Mouse (Mus musculus): ENCODE data around the gene Gm20388. TPM values are rescaled to one million over a fixed set of nuclear protein-coding genes. Genes with fewer than 3 reads are reported as not detected.
A peak's percentile ranks its signal among the peaks of the same experiment; 100 is the strongest.

The Gm20388 gene
- total RNA-seq, 2 experiments from 2014 or later, result 18.6 TPM; not detected in 1

DNA sequence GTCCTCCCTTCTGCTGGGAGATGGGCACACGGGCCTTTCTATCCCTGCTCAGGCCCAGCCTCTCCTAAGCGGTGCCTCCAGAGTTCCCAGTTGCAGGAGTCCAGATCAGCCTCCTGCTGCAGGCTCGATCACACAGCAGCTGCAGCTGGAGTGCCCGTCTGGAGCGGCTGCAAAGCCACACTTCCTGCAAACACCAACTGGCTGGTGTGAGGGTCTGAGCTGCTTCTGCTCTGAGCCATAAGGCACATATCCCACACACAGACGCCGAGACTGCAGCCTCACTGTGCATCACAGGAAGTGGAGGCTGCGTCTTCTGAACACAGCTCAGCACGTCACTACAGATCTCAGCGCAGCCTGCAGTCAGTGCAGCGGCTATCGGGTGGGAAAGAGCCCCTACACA is 2756.2 kb downstream of the Gm20388 start:
- intact Hi-C loops (cut with DNase I), result no loop called here
- DNase-seq (ENCODE audit: low spot score in 2 of 2), result peak; percentile 52 to 90

DNA sequence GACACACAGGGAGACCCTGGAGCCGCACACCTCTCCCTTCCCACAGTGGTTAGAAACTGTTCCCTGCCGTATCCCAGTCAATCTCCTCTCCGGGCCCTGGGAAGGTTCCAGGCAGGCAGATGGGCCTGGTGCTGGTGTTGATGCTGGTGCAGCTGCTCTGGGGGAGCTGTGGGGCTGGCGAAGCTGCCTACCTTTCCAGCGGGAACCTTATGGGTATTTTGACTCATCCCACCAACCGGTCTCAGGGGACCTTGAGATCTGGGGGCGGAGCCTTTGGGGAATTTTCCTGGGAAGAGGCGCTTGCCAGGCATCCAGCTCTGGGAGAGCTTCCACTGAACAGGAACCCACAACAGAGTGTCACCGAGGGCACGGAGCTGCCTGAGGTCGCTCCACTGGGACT is 2757.2 kb downstream of the Gm20388 start:
- intact Hi-C loops (cut with DNase I), result loop anchor here (2.0 kb wide), 1 partner anchor 27 kb away; no protein-coding TSS in a partner anchor
- DNase-seq (ENCODE audit: low spot score in 2 of 2), result peak; percentile 47 to 91

DNA sequence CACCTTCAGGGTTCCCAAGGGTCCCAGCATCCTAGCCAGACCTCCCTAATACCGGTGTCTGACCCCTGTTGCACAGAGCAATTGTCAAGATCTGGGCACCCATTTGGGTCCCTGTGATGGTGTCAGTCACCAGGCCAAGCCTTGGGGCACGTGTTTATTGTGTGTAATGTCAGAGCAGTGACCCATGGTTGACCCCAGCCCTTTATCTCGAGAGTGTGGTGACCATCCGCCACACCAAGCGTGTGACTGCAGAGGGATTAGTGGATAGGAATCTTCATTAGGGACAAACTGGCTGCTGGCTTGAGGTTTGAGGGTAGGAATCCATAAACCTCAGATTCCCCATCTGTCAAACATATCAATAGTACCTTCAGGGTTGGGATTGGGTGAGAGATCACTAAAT is 2758.7 kb downstream of the Gm20388 start:
- no peak for DNase-seq (ENCODE audit: low spot score in 2 of 2)
- intact Hi-C loops (cut with DNase I), result loop anchor here (2.0 kb wide), 1 partner anchor 29 kb away; no protein-coding TSS in a partner anchor

DNA sequence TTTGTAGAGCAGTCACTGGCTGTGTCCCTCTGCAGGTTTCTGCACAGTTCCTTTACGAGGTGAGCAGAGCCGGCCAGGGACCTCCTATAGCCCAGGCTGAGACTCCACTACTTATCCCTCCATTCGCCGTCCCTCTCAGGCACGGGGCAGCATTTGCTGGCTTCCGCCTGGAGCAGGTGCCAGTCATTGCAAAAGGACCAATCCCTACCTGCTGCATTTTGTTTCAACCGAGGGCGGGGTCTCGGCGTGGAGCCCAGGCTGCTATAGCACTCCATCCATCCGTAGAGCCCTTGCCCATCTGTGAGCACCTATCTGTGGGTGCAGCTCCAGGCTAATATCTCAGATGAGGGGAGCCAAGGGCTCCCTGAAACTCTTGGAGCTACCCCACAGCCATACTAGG is 2759.4 kb downstream of the Gm20388 start:
- DNase-seq (ENCODE audit: low spot score in 2 of 2), result no peak
- intact Hi-C loops (cut with DNase I), result no loop called here

DNA sequence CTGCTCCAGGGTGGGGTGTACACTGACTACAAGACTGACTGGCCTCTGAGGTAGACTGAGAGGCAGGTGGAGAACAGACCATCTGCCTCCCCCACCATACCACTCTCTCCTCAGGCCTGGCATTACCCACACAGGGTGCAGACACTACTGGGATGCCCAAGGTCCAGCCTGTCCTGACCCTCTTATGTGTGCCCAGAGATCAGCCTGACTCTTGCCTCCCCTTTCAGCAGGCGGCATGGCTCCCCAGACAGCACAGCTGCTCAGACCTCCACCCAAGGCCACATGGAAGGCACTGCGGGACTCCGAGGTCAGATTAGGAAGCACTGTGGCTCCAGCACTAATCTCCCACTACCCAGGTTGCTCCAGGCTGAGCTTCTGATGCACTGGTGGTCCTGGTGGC is 2760.1 kb downstream of the Gm20388 start:
- intact Hi-C loops (cut with DNase I), result no loop called here
- DNase-seq (ENCODE audit: low spot score in 2 of 2), result no peak

DNA sequence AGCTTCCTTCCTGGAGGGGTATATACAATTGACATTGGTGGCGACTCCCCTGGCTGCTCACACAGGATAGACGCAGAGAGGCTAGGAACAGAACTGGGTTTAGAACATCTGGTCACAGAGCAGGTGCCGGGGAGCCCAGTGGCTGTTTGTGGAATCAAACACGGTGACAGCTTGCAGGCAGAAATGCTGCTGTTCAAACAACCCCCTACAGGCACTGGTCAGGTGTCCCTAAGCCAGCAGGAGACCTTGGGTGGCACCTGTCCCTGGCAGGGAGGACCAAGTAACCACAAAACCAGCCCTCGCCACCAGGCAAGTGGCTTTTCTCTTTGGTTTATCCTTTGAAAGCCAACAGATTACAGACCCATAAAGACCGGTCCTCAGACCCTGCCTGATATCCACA is 2761.3 kb downstream of the Gm20388 start:
- intact Hi-C loops (cut with DNase I), result no loop called here
- no peak for DNase-seq (ENCODE audit: low spot score in 2 of 2)

DNA sequence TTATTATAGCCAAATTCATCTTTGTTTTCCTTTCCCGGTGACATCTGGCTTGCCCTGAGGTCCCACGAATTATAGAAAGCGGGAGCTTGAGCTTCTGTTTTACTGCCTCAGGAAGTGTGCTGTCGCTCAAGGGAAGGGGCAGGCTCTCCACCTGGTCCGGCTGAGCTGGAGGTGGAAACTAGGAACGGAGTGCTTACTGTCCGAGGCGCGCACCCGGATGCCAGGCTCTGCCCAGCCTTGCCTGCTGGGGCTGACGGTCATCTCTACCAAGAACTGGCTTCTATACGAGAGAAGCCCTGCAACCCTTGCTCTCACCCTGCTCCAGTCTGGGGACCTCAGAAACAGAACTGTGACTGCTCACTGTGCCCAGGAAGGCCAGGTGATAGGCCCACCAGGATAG is 2763.3 kb downstream of the Gm20388 start:
- DNase-seq (ENCODE audit: low spot score in 2 of 2), result no peak
- intact Hi-C loops (cut with DNase I), result no loop called here

DNA sequence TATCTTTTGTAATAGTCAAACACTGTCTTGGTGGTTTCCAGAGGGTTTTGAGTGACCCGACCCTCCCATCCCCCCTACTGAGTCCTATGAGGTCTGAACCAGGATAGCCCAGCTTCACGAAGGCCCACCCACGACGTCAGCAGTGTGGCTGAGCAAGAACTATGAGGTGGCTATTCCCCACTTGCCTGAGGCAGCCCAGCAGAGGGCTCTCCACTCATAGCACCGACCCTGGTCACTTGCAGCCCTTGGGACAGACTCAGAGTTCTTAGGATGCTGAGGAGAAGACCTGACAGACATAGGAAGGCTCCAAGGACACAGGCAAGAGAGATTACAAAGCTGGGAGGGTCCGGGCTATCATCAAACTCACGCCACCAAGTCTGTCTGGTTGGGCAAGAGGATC is 2764.4 kb downstream of the Gm20388 start:
- intact Hi-C loops (cut with DNase I), result no loop called here
- peak in 1 of 2 experiments; percentile 21 for DNase-seq (ENCODE audit: low spot score in 2 of 2)

DNA sequence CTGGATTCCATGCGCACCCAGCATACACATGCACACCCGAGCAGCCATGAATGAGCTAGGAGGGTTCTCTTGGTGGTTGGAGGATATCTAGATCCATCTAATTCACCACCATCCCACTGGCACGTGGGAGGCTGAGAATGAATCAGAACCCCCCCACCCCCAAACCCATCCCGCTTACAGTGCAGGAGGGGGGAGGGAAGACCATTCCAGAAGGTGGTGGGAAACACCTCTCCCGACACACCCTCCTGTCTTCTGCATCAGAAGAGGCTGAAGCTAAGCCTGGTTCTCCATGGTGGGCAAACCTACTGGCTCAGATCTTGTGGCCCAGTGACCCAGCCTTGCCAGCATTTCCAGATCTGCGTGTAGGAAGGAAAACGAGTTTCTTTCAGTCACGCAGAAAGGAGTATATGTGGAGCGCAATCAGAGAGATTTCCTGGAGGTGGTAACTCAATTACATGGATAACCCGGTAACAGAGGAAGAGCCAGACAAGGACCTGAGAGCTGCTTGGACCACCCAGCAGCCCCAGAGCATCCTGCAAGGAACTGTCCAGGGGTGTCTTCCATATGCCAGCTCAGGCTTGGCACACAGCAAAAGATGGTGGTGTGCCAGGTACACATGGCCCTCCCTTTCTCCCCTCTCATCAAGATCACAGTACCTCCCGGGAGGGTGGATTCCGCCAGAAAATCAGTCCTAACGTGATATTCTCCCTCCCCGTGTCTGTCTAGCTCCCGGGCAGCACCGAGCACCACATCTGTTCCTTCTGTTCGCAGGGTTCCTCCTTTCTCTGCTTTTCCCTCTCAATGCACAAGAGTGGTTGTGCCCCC is 2765.2 kb downstream of the Gm20388 start:
- intact Hi-C loops (cut with DNase I), result loop anchor here (2.0 kb wide), 1 partner anchor 75 kb away; no protein-coding TSS in a partner anchor
- DNase-seq (ENCODE audit: low spot score in 2 of 2), result peak in 1 of 2 experiments; percentile 67

DNA sequence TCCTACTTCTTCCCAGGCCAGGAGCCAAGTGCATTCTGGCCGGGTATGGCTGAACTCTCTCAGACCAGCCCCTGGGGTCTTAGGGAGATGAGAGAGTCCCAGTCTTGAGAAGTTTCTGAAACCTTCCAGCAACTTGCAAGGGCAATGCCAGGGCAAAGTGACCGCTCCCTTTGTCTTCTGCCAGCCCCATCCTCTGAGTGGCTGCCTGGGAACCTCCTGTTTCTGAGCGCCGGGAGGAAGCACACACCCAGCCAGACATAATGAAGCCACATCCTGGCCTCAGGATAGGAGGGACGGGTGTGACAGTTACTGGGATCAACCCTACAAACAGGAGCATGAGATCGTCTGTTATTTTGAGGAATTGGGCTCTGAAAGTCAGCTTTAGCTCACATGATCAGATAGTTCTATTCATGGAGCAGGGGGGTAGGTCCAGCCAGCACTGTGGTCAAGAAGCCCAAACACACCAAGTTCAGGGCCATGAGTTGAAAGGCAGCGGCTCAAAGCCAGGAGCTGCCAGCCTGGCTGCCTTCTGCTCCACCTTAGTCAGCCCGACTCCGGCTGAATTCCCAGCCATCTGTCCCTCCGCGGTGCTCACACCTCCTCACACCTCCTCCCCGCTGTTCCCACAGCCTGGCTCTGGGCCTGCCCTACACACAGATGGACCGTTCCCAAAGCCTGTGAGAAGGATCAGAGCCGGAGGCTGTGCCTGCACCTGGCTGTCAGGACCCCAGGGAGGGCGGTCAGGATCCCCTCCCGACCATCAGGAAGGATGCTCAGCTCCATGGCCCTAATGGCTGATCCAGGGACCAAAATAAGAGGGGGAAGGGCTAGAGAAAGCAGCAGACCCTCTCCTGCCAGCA is 2766.2 kb downstream of the Gm20388 start:
- intact Hi-C loops (cut with DNase I), result loop anchor here (1.0 to 2.0 kb wide), 2 partner anchors 36 to 74 kb away; no protein-coding TSS in a partner anchor
- peak; percentile 76 to 91 for DNase-seq (ENCODE audit: low spot score in 2 of 2)

DNA sequence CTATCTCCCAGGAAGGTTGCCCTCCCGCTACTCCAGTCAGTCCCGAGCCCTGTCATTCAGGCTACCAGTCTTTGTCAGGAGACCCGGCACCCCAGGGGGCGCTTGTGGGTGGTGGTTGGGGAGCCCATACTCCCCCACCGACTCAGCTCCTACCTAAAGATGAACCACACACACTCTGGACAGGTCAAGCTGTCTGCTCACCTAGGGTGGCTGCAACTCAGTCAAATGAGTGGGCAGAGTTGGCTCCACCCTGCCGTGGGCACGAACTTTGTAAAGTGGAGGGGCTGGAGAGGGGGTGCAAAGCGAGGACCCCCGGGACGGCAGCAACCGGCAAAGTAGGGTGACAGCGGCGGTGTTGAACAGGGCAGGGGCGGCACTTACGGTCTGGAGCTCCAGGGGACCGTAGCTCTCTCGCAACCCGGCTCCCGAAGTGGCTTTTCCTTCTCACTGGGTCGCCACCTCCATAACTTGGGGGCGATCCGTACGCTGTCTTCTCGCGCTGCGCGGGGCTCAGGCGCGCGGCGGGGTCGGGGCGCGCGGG is 2766.9 kb downstream of the Gm20388 start:
- DNase-seq (ENCODE audit: low spot score in 2 of 2), result peak; percentile 18 to 42
- intact Hi-C loops (cut with DNase I), result loop anchor here (1.0 to 2.0 kb wide), 4 partner anchors 36 to 153 kb away; no protein-coding TSS in a partner anchor

DNA sequence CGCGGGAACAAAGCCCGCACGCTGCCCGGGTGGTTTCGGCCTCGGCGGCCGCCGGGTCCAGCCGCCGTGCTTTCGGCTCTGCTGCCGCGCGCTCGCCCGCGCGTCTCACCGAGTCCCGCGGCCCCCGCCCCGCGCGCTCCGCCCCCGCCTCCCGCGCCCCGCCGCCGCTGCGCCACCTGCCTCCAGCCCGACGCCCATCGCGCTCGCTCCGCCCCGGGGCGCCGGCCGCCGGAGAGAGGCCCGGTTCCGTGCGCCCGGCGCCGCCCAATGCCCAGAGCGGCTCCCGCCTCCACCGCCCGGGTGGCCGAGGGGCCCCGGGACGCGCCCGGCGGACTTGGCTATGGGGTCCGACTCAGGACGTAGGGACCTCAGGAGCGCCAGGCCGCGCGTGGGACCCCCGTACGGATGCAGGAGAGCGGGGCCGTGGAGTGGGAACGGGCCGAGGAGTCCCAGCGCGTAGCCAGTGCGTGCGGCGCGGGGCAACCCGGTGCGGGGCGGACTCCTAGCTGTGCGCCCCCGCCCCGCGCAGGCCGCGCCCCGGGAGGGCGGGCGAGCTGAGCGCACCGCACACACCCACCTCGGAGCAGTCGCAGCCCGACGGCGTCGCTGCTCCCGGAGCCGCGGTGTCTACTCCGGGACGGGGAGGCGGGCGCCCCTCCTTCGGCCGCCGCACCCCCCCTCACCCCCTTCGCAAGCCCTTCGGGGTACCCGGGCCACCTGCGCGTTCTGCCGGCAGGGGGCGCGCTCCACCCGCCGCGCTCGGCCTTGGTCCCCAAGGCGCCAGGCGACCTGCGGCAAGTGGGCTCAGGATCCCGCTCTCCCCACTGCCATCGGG is 2767.6 kb downstream of the Gm20388 start:
- intact Hi-C loops (cut with DNase I), result loop anchor here (1.0 to 2.0 kb wide), 2 partner anchors 91 to 152 kb away; no protein-coding TSS in a partner anchor
- peak; percentile 29 to 82 for DNase-seq (ENCODE audit: low spot score in 2 of 2)

DNA sequence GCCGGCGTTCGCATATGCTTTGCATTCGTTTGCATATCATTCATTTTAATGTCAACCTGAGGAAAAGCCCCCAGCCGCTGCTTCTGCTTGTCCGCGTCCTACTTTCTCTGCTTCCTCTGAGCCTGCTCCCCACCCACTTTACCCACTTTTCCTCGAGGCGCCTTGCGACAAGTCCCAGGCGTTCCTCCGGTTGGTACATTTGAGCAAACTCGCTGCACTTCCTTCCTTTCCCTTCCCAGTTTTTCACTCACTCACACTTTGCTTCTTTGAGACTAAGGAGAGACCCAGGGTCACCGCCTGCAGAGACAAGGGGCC is 2768.2 kb downstream of the Gm20388 start:
- peak in 1 of 2 experiments; percentile 77 for DNase-seq (ENCODE audit: low spot score in 2 of 2)
- intact Hi-C loops (cut with DNase I), result loop anchor here (1.0 to 2.0 kb wide), 2 partner anchors 90 to 151 kb away; no protein-coding TSS in a partner anchor

DNA sequence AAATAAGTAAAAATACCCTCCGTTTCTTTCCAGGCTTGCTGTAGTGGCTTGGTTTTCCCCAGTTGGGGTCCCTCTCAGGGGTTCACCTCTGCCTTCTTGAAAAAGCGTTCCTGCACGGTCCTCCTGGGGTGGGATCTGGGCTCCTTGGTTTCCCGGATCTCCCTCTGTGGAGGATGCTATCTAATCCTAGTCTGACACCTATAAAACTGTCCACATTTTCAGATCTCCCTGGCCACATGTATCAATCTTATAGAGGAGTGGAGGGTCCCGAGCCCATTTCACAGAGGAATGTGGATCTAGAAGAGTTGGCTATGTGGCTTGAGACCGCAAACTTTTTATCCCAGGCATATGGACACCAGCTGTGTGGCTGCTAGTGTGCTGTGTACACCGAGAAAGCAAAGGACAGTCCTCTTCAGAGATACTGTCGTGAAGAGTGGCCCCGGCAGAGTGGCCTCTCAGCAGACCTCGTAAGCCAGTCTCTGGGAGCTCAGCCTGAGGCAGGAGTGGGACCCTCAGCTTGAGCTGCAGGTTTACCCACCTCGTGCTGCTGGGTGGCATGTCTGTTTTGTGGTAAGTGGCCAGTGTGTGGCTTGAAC is 2768.8 kb downstream of the Gm20388 start:
- intact Hi-C loops (cut with DNase I), result loop anchor here (2.0 kb wide), 1 partner anchor 89 kb away; no protein-coding TSS in a partner anchor
- DNase-seq (ENCODE audit: low spot score in 2 of 2), result no peak

DNA sequence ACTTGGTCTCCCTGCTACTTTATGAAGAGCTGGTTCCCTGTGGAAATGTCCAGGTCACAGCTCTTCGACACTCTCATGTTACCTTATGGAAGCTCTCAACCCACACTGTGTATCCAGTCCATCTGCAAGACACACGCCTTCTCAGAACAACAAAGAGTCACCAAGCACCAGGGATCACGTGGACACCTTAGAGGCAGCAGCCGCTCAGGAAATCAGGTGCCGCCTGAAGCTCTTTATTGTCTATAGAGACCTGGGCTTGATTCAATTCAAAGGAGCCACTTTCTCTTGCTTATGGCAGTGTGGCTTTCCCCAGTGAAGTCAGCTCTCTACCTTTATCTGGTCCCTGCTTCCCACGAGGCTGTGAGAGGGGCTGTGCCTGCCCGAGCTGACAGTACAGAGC is 2769.5 kb downstream of the Gm20388 start:
- intact Hi-C loops (cut with DNase I), result no loop called here
- no peak for DNase-seq (ENCODE audit: low spot score in 2 of 2)

DNA sequence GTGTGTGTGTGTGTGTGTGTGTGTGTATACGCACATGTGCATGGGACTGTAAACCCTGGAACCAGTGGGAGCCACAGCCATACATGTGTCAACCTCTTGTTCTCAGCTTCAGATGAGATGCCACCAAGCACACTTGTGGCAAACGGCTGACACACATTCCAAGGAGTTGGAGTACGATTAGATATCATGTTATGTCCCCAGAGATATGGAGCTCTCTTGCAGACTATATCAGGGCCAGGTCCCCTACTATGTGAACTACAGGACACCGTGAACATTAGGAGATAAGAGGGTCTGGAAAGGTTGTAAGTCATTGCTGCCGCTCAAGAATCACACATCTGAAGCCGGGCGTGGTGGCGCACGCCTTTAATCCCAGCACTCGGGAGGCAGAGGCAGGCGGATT is 2772.2 kb downstream of the Gm20388 start:
- no peak for DNase-seq (ENCODE audit: low spot score in 2 of 2)
- intact Hi-C loops (cut with DNase I), result no loop called here

DNA sequence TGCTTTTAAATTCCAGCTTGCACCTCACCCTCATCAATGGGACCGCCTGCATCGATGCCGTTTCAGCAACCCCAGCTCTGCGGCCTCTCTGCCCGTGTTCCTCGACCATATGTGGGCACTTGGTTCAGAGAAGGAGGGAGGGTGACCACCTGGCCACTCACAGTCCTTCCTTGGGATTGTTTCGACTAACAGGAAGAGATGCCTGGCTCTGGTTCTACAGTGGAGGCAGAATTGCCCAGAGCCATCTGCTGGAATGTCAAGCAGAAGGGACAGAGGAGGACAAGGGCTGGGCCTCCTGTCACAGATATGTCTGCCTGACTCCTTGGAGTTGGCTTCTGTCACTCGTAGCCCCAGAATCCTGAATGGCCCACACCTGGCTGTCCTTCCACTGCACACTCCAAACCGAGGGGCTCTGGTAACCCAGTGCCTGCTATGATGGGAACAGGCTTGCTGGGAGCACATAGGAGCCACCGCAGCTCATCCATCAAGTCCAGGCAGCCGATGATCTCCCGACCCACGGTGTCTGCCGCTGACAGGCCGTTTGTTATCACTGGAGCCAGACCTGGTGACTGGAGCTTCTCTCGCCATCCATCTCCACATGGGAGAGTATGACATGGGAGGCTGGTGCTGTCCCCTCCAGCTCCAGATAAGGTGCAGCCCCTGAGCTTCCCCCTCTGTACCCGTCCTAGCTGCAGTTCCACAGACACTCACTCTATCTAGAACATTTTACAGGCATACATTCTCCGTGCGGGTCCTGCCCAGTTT is 2774.6 kb downstream of the Gm20388 start:
- DNase-seq (ENCODE audit: low spot score in 2 of 2), result no peak
- intact Hi-C loops (cut with DNase I), result no loop called here

DNA sequence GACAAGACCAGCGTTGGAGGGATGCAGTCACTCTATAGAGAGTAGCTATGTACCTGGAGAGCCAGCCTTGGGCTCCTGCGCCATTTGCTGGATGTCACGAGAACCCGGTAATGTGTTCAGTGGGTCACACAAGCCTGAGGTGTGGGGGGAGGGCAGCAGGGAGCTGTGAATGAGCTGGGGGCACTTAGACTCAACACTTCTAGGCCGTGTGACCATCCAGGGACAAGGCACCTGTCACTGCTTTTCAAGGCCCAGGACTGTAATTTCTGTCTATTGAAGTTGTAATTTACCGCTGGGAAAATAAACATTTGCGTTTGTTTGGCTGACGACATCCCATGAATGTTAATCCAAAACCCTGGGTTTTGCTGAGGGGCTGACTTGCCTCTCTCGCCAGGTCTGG is 2776.2 kb downstream of the Gm20388 start:
- intact Hi-C loops (cut with DNase I), result no loop called here
- no peak for DNase-seq (ENCODE audit: low spot score in 2 of 2)
